In genomic region chr12:17339114-17339905, GRCm38 (mm10) we compare ENCODE assay signal across 12 mouse cellular contexts. TPM values are rescaled to one million over a fixed set of nuclear protein-coding genes. Genes with fewer than 3 reads are reported as not detected.
A peak's percentile ranks its signal among the peaks of the same experiment; 100 is the strongest.
DNase-seq lines count a peak whose midpoint lies in the region; ATAC-seq and TF ChIP-seq lines count a peak whose summit lies in the region.
"Had no signal": no experiment of that assay in that cellular context is flagged by ENCODE, and none has a peak within 500 bp of the region (broad histone marks: within the 10 kb centered on the region; RNA-seq: fewer than 3 reads in every experiment).

No protein-coding gene starts in this region.

- H3K27ac ChIP-seq in kidney, adult 2 months (ENCODE audit: insufficient read depth, low read depth, low read length) = no peak overlapping the region
- H3K27ac ChIP-seq in thymus, adult 2 months (ENCODE audit: control insufficient read depth, insufficient read depth, low read length) = no peak overlapping the region
- H3K27ac ChIP-seq: hindbrain, embryonic 15.5 days had no signal

- no peaks in the 10 kb centered on the region for H3K27me3 ChIP-seq in kidney, adult 2 months (replicated peaks; ENCODE audit: control insufficient read depth, insufficient read depth, low read length)
- no peaks in the 10 kb centered on the region for H3K27me3 ChIP-seq in thymus, adult 2 months (ENCODE audit: control insufficient read depth, insufficient read depth, low read length)
- H3K27me3 ChIP-seq in Patski = no peaks in the 10 kb centered on the region
- H3K27me3 ChIP-seq: hindbrain, embryonic 15.5 days had no signal

- no peak for DNase-seq in kidney, adult 2 months
- no peak for DNase-seq in kidney, postnatal 4 days
- DNase-seq in thymus, adult 2 months = peak; percentile 16
- no peak for DNase-seq in thymus, adult 18-20 months
- peak; percentile 46 for DNase-seq in Patski (ENCODE audit: low read depth, low spot score)
- DNase-seq in naive thymus-derived CD4-positive, alpha-beta T cell, adult 2 months (ENCODE audit: low read depth) = peak; percentile 22
- DNase-seq in urinary bladder, postnatal 4 days (ENCODE audit: low spot score in 2 of 2) = no peak
- no peak for DNase-seq in spleen, postnatal 10 days (ENCODE audit: low spot score in 2 of 2)
- DNase-seq: cerebellum, adult 9-10 months; kidney, postnatal 25 days; lung, postnatal 4 days had no signal

- peak; percentile 35; the same call in 1 of the 2 replicates for TF ChIP-seq CTCF in kidney, adult 2 months (conservative IDR thresholded peaks at IDR 0.05; ENCODE audit: insufficient read depth, insufficient read length, low read depth, low read length)
- TF ChIP-seq CTCF in thymus, adult 2 months (IDR thresholded peaks at IDR 0.05; ENCODE audit: borderline replicate concordance, control insufficient read depth, extremely low read depth, insufficient read depth, low read length, poor library complexity) = no peak
- peak; percentile 50 for TF ChIP-seq CTCF in Patski (IDR thresholded peaks at IDR 0.05)

- WGBS in kidney, adult 2 months = 72% methylated on average over 3 of the region's 3 CpGs
- 80% methylated on average over 3 of the region's 3 CpGs for WGBS in thymus, adult 2 months

- no peaks in the 10 kb centered on the region for H3K4me1 ChIP-seq in kidney, adult 2 months (ENCODE audit: control insufficient read depth, insufficient read depth, low read length)
- H3K4me1 ChIP-seq in thymus, adult 2 months (replicated peaks; ENCODE audit: control insufficient read depth, insufficient read depth, low read length) = no peaks in the 10 kb centered on the region
- H3K4me1 ChIP-seq: hindbrain, embryonic 15.5 days had no signal

- POLR2A ChIA-PET in Patski (lab: Charles Lee) = no interaction called here

- ATAC-seq in Patski = no peak

- CTCF ChIA-PET in Patski (lab: Charles Lee) = no interaction called here

- H3K4me3 ChIP-seq in kidney, adult 2 months (ENCODE audit: insufficient read depth, low read depth, low read length) = no peak overlapping the region
- no peak overlapping the region for H3K4me3 ChIP-seq in thymus, adult 2 months (ENCODE audit: control insufficient read depth, insufficient read depth, low read length)
- H3K4me3 ChIP-seq: hindbrain, embryonic 15.5 days had no signal

- in situ Hi-C loops in Patski (cut with MboI; ENCODE audit: low pct_unique_long_range_greater_than_20kb) = no loop called here

- no peaks in the 10 kb centered on the region for H3K36me3 ChIP-seq in kidney, adult 2 months (ENCODE audit: control insufficient read depth, insufficient read depth, low read length)
- no peaks in the 10 kb centered on the region for H3K36me3 ChIP-seq in thymus, adult 2 months (ENCODE audit: control insufficient read depth, insufficient read depth, low read length)
- H3K36me3 ChIP-seq: hindbrain, embryonic 15.5 days had no signal

- no peak for TF ChIP-seq POLR2A in kidney, adult 2 months (IDR thresholded peaks at IDR 0.05; ENCODE audit: low read depth, low read length)
- TF ChIP-seq POLR2A in thymus, adult 2 months (IDR thresholded peaks at IDR 0.05; ENCODE audit: control insufficient read depth, extremely low read depth, insufficient read depth, low read length, poor library complexity) = no peak

RNA-seq across cellular contexts. Expression of gene Nol10, which starts 8.9 kb away (rescaled TPM):
- 5.1 and 6.1 TPM in 2 replicates for polyA plus RNA-seq in kidney, adult 2 months (2012; rRNA removed)
- polyA plus RNA-seq in thymus, adult 2 months (2012; rRNA removed) = 6.2 and 6.3 TPM in 2 replicates
- 18.6 TPM for polyA plus RNA-seq in Patski (2021)

RNA-seq across cellular contexts. Expression of gene Atp6v1c2, which starts 10.2 kb away (rescaled TPM):
- 32.4 and 39.9 TPM in 2 replicates for polyA plus RNA-seq in kidney, adult 2 months (2012; rRNA removed)
- 0.29 and 0.71 TPM in 2 replicates for polyA plus RNA-seq in thymus, adult 2 months (2012; rRNA removed)
- polyA plus RNA-seq in Patski (2021) = not detected

Comparison
In these comparisons a context has a peak if more than half of its experiments do, and no peak if none do; other contexts are left out.
1. DNase-seq: peak in thymus, adult 2 months (single experiment), Patski (single experiment) and naive thymus-derived CD4-positive, alpha-beta T cell, adult 2 months (single experiment); none in kidney, adult 2 months (single experiment), kidney, postnatal 4 days (0 of 2), thymus, adult 18-20 months (0 of 2), urinary bladder, postnatal 4 days (0 of 2) and spleen, postnatal 10 days (0 of 2).
2. RNA of gene Atp6v1c2, which starts 10.2 kb away (polyA plus RNA-seq): 32.4 to 39.9 TPM in kidney, adult 2 months; 0.29 to 0.71 TPM in thymus, adult 2 months and not detected in Patski (single experiment); every median in the first group is over 10 times any median in the second.